Mouse (Mus musculus): ENCODE results near the gene Mgat4a. TPM values are rescaled to one million over a fixed set of nuclear protein-coding genes. Genes with fewer than 3 reads are reported as not detected.

Mgat4a gene
- polyA plus RNA-seq, 1 experiment from 2014 or later = 4.2 TPM

DNA sequence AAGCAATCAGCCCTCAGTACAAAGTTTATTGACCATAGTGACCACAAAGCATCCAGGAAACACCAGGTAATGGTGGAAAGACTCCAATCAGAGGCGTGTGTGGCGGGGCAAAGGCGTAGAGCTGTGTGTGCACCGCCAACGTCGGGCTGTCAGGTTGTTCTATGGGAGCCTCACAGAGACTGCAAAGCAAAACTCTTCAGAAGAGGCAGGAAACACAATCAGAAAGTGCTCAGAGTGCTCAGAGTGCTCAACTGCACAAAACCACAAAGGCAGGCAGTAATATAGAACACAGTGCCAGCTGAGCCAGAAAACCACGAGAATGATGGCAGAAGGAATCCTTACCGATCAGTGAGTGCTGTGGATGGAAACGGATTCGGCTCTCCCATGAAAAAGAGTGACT is 67.6 kb downstream of the Mgat4a start:
- H3K27ac ChIP-seq = no peak overlapping the region
- H3K4me1 ChIP-seq = no peaks in the 10 kb centered on the region
- no peak for ATAC-seq (ENCODE audit: low FRiP score, low read depth)
- H3K4me3 ChIP-seq = no peak overlapping the region
- no peak overlapping the region for H3K9ac ChIP-seq
- H3K27me3 ChIP-seq (replicated peaks) = no peaks in the 10 kb centered on the region
- H3K9me3 ChIP-seq = no peaks in the 10 kb centered on the region
- 88% methylated on average over 10 of the region's 10 CpGs for WGBS
- no peaks in the 10 kb centered on the region for H3K36me3 ChIP-seq
- no peak overlapping the region for H3K4me2 ChIP-seq (replicated peaks)

DNA sequence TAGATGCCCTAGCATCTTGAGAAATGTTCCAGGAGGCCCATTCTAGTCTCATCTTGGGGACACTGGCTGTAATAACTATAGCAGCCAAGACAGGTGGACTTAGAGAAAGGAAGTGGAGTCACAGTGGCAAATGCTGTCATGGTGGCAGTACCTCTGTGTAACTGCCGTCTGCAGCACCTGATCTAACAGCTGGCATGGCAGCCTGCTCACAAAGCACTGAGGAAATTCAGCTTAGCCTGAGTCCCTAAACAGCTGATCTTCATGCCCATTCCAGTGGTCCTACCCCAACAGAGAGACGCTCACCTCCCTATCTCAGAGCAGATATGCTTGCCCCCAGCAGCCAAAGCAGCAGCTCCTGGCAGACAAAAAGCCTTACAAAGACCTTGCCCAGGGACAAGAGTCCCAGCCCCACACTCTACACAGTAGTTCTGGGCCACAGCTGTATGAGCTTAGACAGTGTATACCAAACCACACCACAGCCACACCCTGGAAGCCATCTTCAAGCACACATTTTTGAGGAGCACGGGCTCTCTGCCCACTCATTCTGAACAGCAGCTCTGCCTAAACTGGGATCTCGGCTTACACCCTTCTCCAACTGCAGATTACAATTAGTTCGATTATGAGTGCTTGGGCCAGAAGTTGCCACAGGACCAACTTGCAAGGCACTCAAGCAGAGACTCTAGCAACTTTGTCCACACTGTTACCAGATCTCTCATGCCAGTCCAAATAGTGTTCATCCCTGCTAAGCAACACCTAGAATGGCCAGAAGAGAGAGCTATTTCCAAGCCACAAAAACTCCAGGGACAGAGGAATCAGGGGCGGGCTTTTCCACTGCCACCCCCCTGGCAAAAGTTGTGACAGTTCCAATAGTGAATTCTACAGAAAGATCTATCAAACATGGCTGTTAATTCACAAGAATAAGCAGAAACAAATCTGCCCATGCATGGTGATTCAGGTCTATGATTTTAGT is 69.4 kb downstream of the Mgat4a start:
- no peaks in the 10 kb centered on the region for H3K9me3 ChIP-seq
- ATAC-seq (ENCODE audit: low FRiP score, low read depth) = no peak
- H3K36me3 ChIP-seq = no peaks in the 10 kb centered on the region
- no peak overlapping the region for H3K27ac ChIP-seq
- H3K4me3 ChIP-seq = no peak overlapping the region
- H3K27me3 ChIP-seq (replicated peaks) = no peaks in the 10 kb centered on the region
- 82% methylated on average over 6 of the region's 6 CpGs for WGBS
- H3K9ac ChIP-seq = no peak overlapping the region
- no peak overlapping the region for H3K4me2 ChIP-seq (replicated peaks)
- H3K4me1 ChIP-seq = no peaks in the 10 kb centered on the region

GRCm38 (mm10) chr1:37469007-37469406 is 71.8 kb downstream of the Mgat4a start:
- Histone ChIP-seq H3K4me3 (no peak overlapping the region), H3K36me3 (no peaks in the 10 kb centered on the region), H3K4me1 (no peaks in the 10 kb centered on the region), H3K9ac (no peak overlapping the region), H3K4me2 (replicated peaks) (no peak overlapping the region), H3K27ac (no peak overlapping the region), H3K9me3 (no peaks in the 10 kb centered on the region), H3K27me3 (replicated peaks) (no peaks in the 10 kb centered on the region)
- 91% methylated on average over 5 of the region's 5 CpGs for WGBS
- no peak for ATAC-seq (ENCODE audit: low FRiP score, low read depth)

- no peak overlapping the region for H3K4me3 ChIP-seq
- no peaks in the 10 kb centered on the region for H3K9me3 ChIP-seq
- no peaks in the 10 kb centered on the region for H3K27me3 ChIP-seq (replicated peaks)
- H3K4me1 ChIP-seq = no peaks in the 10 kb centered on the region
- H3K4me2 ChIP-seq (replicated peaks) = no peak overlapping the region
- no peak for ATAC-seq (ENCODE audit: low FRiP score, low read depth)
- whole genome bisulfite sequencing = 93% methylated on average over 4 of the region's 4 CpGs
- no peaks in the 10 kb centered on the region for H3K36me3 ChIP-seq
- no peak overlapping the region for H3K9ac ChIP-seq
- H3K27ac ChIP-seq = no peak overlapping the region
Observed at GRCm38 (mm10) chr1:37467806-37468205, 73.0 kb downstream of the Mgat4a start.

DNA sequence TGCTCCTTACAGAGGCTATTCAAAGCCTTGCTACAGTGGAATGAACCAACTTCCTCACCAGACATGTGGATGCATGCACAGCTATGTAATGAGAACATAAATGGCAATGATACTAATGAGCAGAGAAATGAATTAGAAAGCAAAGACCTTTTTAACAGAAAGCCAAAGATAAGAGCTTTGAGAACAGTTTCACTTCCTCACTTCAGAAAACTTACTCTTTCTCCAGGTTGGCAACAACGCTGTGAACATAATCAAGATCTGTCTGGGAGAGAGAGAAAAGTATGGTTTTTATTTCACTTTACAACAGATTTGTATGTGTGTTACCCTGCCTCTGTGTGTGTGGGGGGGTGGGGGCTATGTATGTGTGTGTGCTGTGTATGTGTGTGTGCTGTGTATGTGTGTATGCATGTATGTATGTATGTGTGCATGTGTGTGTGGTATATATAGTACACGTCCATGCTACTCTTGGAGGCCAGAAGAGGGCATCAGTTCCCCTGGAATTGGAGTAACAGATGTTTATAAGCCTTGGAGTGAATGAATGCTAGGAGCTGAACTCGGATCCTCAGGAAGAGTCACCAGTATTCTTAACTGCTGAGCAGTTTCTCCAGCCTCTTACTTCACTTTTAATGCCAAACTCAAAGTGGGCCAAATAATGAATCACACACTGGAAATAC is 74.4 kb downstream of the Mgat4a start:
- Histone ChIP-seq H3K4me3 (no peak overlapping the region), H3K4me1 (no peaks in the 10 kb centered on the region), H3K4me2 (replicated peaks) (no peak overlapping the region), H3K9me3 (no peaks in the 10 kb centered on the region), H3K9ac (no peak overlapping the region), H3K36me3 (no peaks in the 10 kb centered on the region), H3K27ac (no peak overlapping the region), H3K27me3 (replicated peaks) (no peaks in the 10 kb centered on the region)
- WGBS = 89% methylated on average over 3 of the region's 3 CpGs
- no peak for ATAC-seq (ENCODE audit: low FRiP score, low read depth)

GRCm38 (mm10) chr1:37464878-37465452 is 75.9 kb downstream of the Mgat4a start:
- H3K4me3 ChIP-seq = no peak overlapping the region
- H3K36me3 ChIP-seq = no peaks in the 10 kb centered on the region
- no peaks in the 10 kb centered on the region for H3K9me3 ChIP-seq
- H3K27ac ChIP-seq = no peak overlapping the region
- ATAC-seq (ENCODE audit: low FRiP score, low read depth) = no peak
- 89% methylated on average over 10 of the region's 10 CpGs for WGBS
- H3K9ac ChIP-seq = no peak overlapping the region
- no peaks in the 10 kb centered on the region for H3K27me3 ChIP-seq (replicated peaks)
- H3K4me1 ChIP-seq = no peaks in the 10 kb centered on the region
- no peak overlapping the region for H3K4me2 ChIP-seq (replicated peaks)

DNA sequence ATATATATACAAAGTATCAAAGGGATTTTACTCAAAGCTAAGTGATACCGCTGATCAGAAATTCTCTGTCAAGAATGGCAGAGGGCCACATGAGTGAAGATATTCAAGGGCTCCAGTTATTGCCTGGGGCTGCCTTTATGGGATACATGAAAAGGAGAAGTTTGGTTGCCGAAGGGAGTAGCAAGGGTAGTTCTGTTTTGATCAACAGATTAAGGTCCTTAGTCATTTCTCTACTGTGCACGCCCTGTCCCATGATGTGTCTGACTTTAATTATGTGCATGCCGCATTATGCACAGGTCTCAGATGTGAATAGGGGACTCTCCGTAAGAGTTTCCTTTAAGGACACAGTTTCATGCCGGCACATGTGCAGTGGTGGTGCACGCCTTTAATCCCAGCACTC is 83.3 kb downstream of the Mgat4a start:
- Histone ChIP-seq H3K27me3 (replicated peaks) (no peaks in the 10 kb centered on the region), H3K4me1 (no peaks in the 10 kb centered on the region), H3K9me3 (no peaks in the 10 kb centered on the region), H3K9ac (no peak overlapping the region), H3K27ac (no peak overlapping the region), H3K4me3 (no peak overlapping the region), H3K36me3 (no peaks in the 10 kb centered on the region), H3K4me2 (replicated peaks) (no peak overlapping the region)
- no peak for ATAC-seq (ENCODE audit: low FRiP score, low read depth)
- 90% methylated on average over 7 of the region's 7 CpGs for WGBS

DNA sequence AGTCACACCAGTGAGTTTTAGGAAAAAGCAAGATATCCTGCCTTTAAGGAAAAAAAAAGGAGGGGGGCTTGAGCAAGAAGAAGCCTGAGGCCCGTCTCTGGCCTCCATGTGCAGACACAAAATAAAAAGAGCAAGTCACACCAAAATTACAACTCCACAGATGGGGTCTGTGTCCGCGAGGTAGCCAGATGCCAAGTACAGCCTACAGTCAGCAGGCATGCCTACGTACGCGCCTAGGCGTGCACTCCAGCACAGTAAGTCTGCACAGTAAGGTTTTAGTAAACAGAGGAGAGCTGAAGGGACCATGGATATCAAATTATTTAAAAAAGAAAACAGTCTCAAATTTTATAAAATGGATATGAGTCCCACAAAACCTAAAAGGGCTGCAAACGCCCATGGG is 89.5 kb downstream of the Mgat4a start:
- WGBS = 91% methylated on average over 8 of the region's 8 CpGs
- Histone ChIP-seq H3K27me3 (replicated peaks) (no peaks in the 10 kb centered on the region), H3K9me3 (no peaks in the 10 kb centered on the region), H3K4me1 (no peaks in the 10 kb centered on the region), H3K36me3 (peaks cover 5% of the 10 kb centered on the region), H3K27ac (no peak overlapping the region), H3K4me2 (replicated peaks) (no peak overlapping the region), H3K4me3 (no peak overlapping the region), H3K9ac (no peak overlapping the region)
- ATAC-seq (ENCODE audit: low FRiP score, low read depth) = no peak

DNA sequence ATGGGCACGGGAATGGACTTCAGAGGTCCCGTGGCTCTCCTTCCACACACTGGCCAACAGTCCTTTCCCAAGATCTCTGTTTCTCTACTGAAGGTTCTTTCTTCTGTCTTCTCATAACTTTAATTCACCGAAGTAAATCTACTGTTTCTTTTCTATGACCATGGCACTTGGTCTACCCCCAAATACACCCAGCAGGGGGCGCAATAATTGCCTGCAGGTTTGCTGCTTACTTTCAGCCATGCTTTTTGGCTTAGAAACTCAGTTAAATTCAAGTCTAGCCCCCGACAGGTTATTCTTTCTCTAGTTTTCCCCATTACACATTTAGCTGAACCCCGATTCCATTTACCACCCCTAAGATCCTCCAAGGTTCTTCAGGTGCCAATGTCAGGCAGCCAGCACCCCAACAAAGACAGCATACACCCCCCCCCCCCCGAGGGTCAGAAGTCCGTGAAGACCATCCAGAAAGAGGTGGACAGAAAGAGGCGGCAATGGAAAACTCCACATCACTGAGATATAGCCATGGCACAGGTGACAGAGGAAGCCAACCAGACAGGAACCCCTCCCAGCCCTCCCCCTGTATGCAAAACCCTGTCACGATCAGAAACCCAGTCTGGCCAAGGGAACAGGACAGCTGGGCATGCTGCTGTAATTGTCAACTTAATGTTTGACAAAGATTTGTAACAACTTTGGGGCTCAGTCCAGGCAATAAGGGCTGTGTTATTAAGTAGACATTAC is 92.3 kb downstream of the Mgat4a start:
- no peak overlapping the region for H3K9ac ChIP-seq
- no peak overlapping the region for H3K27ac ChIP-seq
- H3K36me3 ChIP-seq = peaks cover 5% of the 10 kb centered on the region
- H3K27me3 ChIP-seq (replicated peaks) = no peaks in the 10 kb centered on the region
- 84% methylated on average over 10 of the region's 10 CpGs for WGBS
- no peak overlapping the region for H3K4me3 ChIP-seq
- no peaks in the 10 kb centered on the region for H3K9me3 ChIP-seq
- H3K4me1 ChIP-seq = no peaks in the 10 kb centered on the region
- H3K4me2 ChIP-seq (replicated peaks) = no peak overlapping the region
- ATAC-seq (ENCODE audit: low FRiP score, low read depth) = no peak

DNA sequence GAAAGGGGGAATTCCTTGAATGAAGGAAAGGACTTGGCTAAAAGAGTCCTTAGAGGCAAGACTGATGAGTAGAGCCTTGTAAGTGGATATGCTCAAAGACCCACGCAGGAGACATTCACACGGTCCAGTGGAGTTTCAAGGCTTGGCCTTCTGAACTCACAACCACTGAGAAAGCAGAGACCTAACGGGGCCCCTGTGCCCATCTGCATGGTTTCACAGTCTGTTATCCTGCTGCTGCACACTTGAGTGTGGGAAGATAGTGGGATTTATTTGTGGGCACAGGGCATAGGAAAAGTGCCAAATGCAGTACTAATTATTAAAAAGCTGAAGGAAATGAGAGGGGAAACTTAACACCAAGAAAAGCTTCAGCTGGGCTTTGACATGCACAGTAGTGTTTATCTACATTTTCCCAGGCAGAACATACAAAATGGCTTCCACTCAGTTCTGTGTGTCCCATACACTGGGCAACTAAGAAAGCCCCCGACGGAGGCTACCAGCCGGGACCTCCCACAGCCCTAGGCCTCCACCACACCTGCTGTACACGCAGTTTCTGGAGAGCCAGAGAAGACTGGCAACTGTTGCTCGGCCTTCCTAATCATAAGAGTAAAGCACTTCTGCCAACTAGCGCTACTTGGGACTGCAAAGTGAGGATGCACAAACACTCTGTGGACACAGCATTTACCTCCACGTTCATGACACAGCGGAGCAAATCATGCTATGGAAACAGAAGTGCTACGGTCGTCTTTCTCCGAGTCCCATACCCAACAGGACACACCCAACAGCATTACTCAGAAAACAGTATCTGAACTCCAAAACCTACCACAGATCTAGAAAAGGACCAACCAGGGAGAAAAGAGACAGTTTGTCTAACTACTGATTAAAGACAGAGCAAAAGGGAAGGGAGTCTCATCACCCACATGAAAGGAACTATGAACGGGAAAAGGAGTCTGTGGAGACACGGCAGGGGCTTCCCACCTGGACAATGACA is 97.7 kb downstream of the Mgat4a start:
- Histone ChIP-seq H3K27ac (no peak overlapping the region), H3K4me3 (no peak overlapping the region), H3K4me2 (replicated peaks) (no peak overlapping the region), H3K4me1 (no peaks in the 10 kb centered on the region), H3K36me3 (peaks cover 40% of the 10 kb centered on the region), H3K9me3 (no peaks in the 10 kb centered on the region), H3K27me3 (replicated peaks) (no peaks in the 10 kb centered on the region), H3K9ac (no peak overlapping the region)
- WGBS = 93% methylated on average over 16 of the region's 16 CpGs
- no peak for ATAC-seq (ENCODE audit: low FRiP score, low read depth)

DNA sequence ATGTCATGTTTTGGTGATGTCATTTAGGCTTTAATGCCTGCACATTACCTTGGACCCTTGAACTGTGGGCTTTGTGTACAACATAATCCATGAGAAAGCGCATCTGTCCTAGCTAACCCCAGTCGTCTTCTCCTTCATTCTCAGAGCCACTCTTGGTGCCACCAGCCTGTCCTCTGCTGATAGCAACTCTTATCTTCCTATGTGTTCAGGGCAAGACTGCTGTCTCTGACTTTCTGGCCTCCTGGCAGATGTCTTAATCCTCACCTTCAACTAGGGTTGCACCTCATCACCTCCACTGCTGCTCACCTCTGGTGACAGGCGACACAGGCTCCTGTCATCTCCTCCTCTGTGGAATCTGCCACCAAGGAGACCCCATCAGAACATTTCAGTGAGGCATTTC is 104.4 kb downstream of the Mgat4a start:
- Histone ChIP-seq H3K27ac (no peak overlapping the region), H3K4me1 (peaks cover 8% of the 10 kb centered on the region), H3K36me3 (peaks cover 77% of the 10 kb centered on the region), H3K4me3 (no peak overlapping the region), H3K9ac (no peak overlapping the region), H3K4me2 (replicated peaks) (no peak overlapping the region), H3K9me3 (no peaks in the 10 kb centered on the region), H3K27me3 (replicated peaks) (no peaks in the 10 kb centered on the region)
- 94% methylated on average over 3 of the region's 3 CpGs for WGBS
- no peak for ATAC-seq (ENCODE audit: low FRiP score, low read depth)
